ENCODE assay signal across 8 mouse cellular contexts in genomic region chr4:136134978-136135873, GRCm38 (mm10). TPM values are rescaled to one million over a fixed set of nuclear protein-coding genes. Genes with fewer than 3 reads are reported as not detected.
DNase-seq lines count a peak whose midpoint lies in the region; ATAC-seq lines count a peak whose summit lies in the region.

No protein-coding gene starts in this region.

- H3K9ac ChIP-seq in midbrain, embryonic 14.5 days (replicated peaks; ENCODE audit: low read length): peak overlapping the region; percentile 70

- DNase-seq in adrenal gland, adult (ENCODE audit: inconsistent age in 2 of 2, low spot score in 1 of 2): peak; percentile 48 to 75
- no peak for DNase-seq in adrenal gland, adult 8-10 months
- peak; percentile 48 for DNase-seq in urinary bladder, postnatal 14 days (ENCODE audit: low spot score)
- DNase-seq in urinary bladder, adult 2 months (ENCODE audit: low spot score): no peak
- DNase-seq in heart, postnatal 4 days: peak; percentile 83
- peak; percentile 30 to 64 for DNase-seq in layer of hippocampus, postnatal 25 days (ENCODE audit: extremely low spot score in 1 of 2, low spot score in 1 of 2)
- DNase-seq in midbrain, embryonic 14.5 days: peak; percentile 89
- no peak for DNase-seq in c-Kit-positive CD71-positive TER-119-positive erythroid progenitor cells, embryonic 14.5 days (ENCODE audit: low spot score)

- no peaks in the 10 kb centered on the region for H3K36me3 ChIP-seq in midbrain, embryonic 14.5 days (ENCODE audit: control insufficient read depth, insufficient read depth, low read length)

- H3K27ac ChIP-seq in midbrain, embryonic 14.5 days (replicated peaks; ENCODE audit: low read depth, low read length): peak overlapping the region; percentile 93

- peak; percentile 79 for ATAC-seq in midbrain, embryonic 14.5 days (ENCODE audit: low FRiP score, low TSS enrichment)

- under 1% methylated on average over 50 of the region's 50 CpGs for WGBS in midbrain, embryonic 14.5 days

- H3K4me2 ChIP-seq in midbrain, embryonic 14.5 days (ENCODE audit: low read length): peak overlapping the region; percentile 75

- H3K4me1 ChIP-seq in midbrain, embryonic 14.5 days (ENCODE audit: control insufficient read depth, insufficient read depth, low read length): peaks cover 34% of the 10 kb centered on the region

- H3K9me3 ChIP-seq in midbrain, embryonic 14.5 days (ENCODE audit: control insufficient read depth, low read length): no peaks in the 10 kb centered on the region

- H3K4me3 ChIP-seq in midbrain, embryonic 14.5 days (replicated peaks; ENCODE audit: low read depth, low read length): peak overlapping the region; percentile 38

- no peaks in the 10 kb centered on the region for H3K27me3 ChIP-seq in midbrain, embryonic 14.5 days (ENCODE audit: control insufficient read depth, insufficient read depth, low read length)

RNA-seq across cellular contexts. Expression of gene Id3, which starts 8.1 kb away (rescaled TPM):
- 10 to 100 TPM; 58.3 to 76.8 (median 73.8) TPM for total RNA-seq in adrenal gland, adult 8-10 months (2022)
- polyA plus RNA-seq in urinary bladder, adult 2 months (2012; rRNA removed): 272 and 386 TPM in 2 replicates
- total RNA-seq in heart, postnatal 4 days (2021): 10 to 100 TPM; 96.2 to 97.8 TPM
- 10 to 100 TPM; 51.7 to 62.5 TPM for total RNA-seq in layer of hippocampus, postnatal 25 days (2021)
- polyA plus RNA-seq in midbrain, embryonic 14.5 days (2014; fragmentation: Nextera tagmentation; extraction: Ambion mirVana): 108 and 140 TPM in 2 replicates

RNA-seq across cellular contexts. Expression of gene E2f2, which starts 37.0 kb away (rescaled TPM):
- total RNA-seq in adrenal gland, adult 8-10 months (2022): 1 to 10 TPM; 2.6 to 3.6 (median 2.7) TPM
- polyA plus RNA-seq in urinary bladder, adult 2 months (2012; rRNA removed): 0.50 TPM in 2 replicates
- total RNA-seq in heart, postnatal 4 days (2021): 1 to 10 TPM; 5.8 to 9.7 TPM
- total RNA-seq in layer of hippocampus, postnatal 25 days (2021): 1 to 10 TPM in 1 of 2 experiments, under 1 TPM in 1; 0.59 to 1.2 TPM
- 1.2 and 1.7 TPM in 2 replicates for polyA plus RNA-seq in midbrain, embryonic 14.5 days (2014; fragmentation: Nextera tagmentation; extraction: Ambion mirVana)

Comparison
In these comparisons a context has a peak if more than half of its experiments do, and no peak if none do; other contexts are left out.
1. DNase-seq: peak in adrenal gland, adult (2 of 2), urinary bladder, postnatal 14 days (single experiment), heart, postnatal 4 days (single experiment), layer of hippocampus, postnatal 25 days (2 of 2) and midbrain, embryonic 14.5 days (single experiment); none in adrenal gland, adult 8-10 months (single experiment), urinary bladder, adult 2 months (single experiment) and c-Kit-positive CD71-positive TER-119-positive erythroid progenitor cells, embryonic 14.5 days (single experiment).